Mouse (Mus musculus) olfactory bulb, adult 2 months (tissue): ENCODE measurements around the gene Rdx.

ENCODE experiments used
- CTCF ChIP-seq: fragments of 200-500 bp; IDR thresholded peaks from 2 replicates; pipeline ENCODE4 v1.5.1; 2012; ENCODE audit warnings: low read depth, mild to moderate bottlenecking, low read length, moderate library complexity; ENCODE audit not compliant: insufficient read depth
- POLR2A ChIP-seq: fragments of 200-500 bp; IDR thresholded peaks from 2 replicates; pipeline ENCODE4 v1.6.1; 2012; ENCODE audit warnings: mild to moderate bottlenecking, low read depth, low read length, moderate library complexity; ENCODE audit not compliant: insufficient read depth

GRCm38 (mm10) chr9:52037493-52037892 is 9.5 kb upstream of the Rdx start:
- TF ChIP-seq CTCF (no peak), POLR2A (no peak)
